Mouse (Mus musculus): ENCODE measurements around the gene Lcmt2. TPM values are rescaled to one million over a fixed set of nuclear protein-coding genes. Genes with fewer than 3 reads are reported as not detected.

Lcmt2 gene
- polyA plus RNA-seq, 1 experiment from 2014 or later, result 20.3 TPM

DNA sequence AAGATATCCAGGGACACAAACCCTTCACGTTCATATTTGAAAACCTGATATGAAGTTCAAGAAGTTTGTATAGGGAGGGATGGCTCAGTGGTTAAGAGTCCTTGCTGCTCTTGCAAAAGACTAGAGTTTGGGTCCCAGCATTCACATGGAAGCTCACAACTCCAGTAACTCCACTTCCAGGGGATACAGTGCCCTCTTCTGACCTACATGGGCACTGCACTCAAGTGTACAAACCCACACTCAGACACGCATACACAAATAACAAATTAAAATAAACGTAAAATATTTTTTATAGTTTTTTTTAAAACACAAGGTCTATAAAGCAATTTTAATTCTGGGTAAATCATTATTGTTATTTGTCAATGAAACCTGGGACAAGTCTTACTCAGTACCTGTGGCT lies 51.9 kb downstream of the Lcmt2 start:
- no peaks in the 10 kb centered on the region for H3K36me3 ChIP-seq (ENCODE audit: control insufficient read depth, insufficient read depth, low read length)
- no peaks in the 10 kb centered on the region for H3K27me3 ChIP-seq (ENCODE audit: control insufficient read depth, insufficient read depth, low read depth, low read length)
- no peak overlapping the region for H3K4me2 ChIP-seq (ENCODE audit: low read length)
- no peak for ATAC-seq
- no peak overlapping the region for H3K4me3 ChIP-seq (ENCODE audit: low read depth, low read length)
- 90% methylated on average over 3 of the region's 3 CpGs for WGBS
- H3K27ac ChIP-seq (ENCODE audit: low read length), result no peak overlapping the region
- no peaks in the 10 kb centered on the region for H3K9me3 ChIP-seq (replicated peaks; ENCODE audit: control insufficient read depth, low read length, poor library complexity, severe bottlenecking)
- no peak overlapping the region for H3K9ac ChIP-seq (ENCODE audit: low read depth, low read length)
- H3K4me1 ChIP-seq (ENCODE audit: control insufficient read depth, insufficient read depth, low read length), result no peaks in the 10 kb centered on the region

DNA sequence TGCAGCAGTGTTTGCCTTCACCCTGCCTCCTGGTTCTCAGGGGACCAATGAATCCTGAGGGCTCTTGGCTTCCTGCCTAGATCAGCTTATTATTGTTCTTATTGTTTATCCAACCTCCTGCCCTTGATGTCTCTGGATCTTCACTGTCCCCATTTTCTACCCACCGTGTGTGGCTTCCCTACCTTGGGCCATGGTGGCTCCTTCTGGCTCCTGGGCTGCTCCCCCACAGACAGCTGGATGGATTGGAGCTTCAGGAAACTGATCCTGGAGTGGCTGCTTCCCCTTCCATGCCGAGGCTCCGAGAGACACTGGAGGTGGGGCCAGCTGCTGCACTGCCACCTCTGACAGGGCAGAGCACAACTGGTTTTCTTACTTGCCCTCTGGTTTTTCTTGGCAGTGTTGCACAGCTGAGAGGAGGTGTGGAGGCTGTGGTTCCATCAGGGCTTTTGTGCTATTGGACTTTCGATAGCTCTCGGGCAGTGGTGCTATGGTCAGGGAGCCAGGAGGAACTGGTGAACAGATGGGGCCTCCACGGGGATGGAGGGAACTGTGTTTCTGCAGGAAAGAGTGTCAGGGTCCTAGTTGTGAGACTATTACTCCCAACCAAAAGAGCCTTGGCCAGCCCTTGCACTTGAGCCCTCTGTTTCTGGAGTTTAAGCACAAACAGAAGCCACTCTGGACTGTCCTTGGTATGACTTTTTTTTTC lies 54.8 kb downstream of the Lcmt2 start, which contains the start of gene Tgm5:
Gene Tgm5 (minus strand): TSS at position 362 of the 706 bp plus-strand sequence.
- ATAC-seq, result no peak
- H3K4me1 ChIP-seq (ENCODE audit: control insufficient read depth, insufficient read depth, low read length), result no peaks in the 10 kb centered on the region
- 52% methylated on average over 6 of the region's 6 CpGs for WGBS
- no peaks in the 10 kb centered on the region for H3K27me3 ChIP-seq (ENCODE audit: control insufficient read depth, insufficient read depth, low read depth, low read length)
- H3K9me3 ChIP-seq (replicated peaks; ENCODE audit: control insufficient read depth, low read length, poor library complexity, severe bottlenecking), result no peaks in the 10 kb centered on the region
- no peak within 1 kb of the TSS for H3K4me2 ChIP-seq (ENCODE audit: low read length)
- no peak within 1 kb of the TSS for H3K27ac ChIP-seq (ENCODE audit: low read length)
- H3K4me3 ChIP-seq (ENCODE audit: low read depth, low read length), result no peak within 1 kb of the TSS
- H3K36me3 ChIP-seq (ENCODE audit: control insufficient read depth, insufficient read depth, low read length), result no peaks in the 10 kb centered on the region
- H3K9ac ChIP-seq (ENCODE audit: low read depth, low read length), result no peak within 1 kb of the TSS

DNA sequence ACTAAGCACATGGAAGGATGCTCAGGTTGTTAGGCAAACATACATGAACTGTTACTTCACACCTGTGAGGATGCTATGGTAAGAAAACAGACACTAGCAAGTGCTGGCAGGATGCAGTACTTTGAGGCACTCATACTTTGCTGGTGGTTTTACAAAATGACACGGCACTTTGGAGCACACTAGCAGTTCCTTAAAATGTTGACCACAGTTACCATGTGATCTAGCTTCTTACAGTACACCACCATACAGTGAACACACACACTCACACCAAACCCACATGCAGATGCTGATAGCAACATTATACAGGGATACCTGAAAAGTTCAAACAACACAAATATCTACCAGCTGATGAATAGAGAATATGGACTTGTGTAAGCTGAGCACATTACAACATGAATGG lies 57.8 kb downstream of the Lcmt2 start:
- H3K36me3 ChIP-seq (ENCODE audit: control insufficient read depth, insufficient read depth, low read length), result no peaks in the 10 kb centered on the region
- no peaks in the 10 kb centered on the region for H3K9me3 ChIP-seq (replicated peaks; ENCODE audit: control insufficient read depth, low read length, poor library complexity, severe bottlenecking)
- no peaks in the 10 kb centered on the region for H3K4me1 ChIP-seq (ENCODE audit: control insufficient read depth, insufficient read depth, low read length)
- 92% methylated on average over 1 of the region's 1 CpGs for WGBS
- no peak for ATAC-seq
- no peak overlapping the region for H3K9ac ChIP-seq (ENCODE audit: low read depth, low read length)
- H3K27me3 ChIP-seq (ENCODE audit: control insufficient read depth, insufficient read depth, low read depth, low read length), result no peaks in the 10 kb centered on the region
- no peak overlapping the region for H3K4me3 ChIP-seq (ENCODE audit: low read depth, low read length)
- H3K4me2 ChIP-seq (ENCODE audit: low read length), result no peak overlapping the region
- H3K27ac ChIP-seq (ENCODE audit: low read length), result no peak overlapping the region

Other genes starting within 250 kb of the Lcmt2 start
- gene Ubr1, start 169.9 kb downstream of the Lcmt2 start, polyA plus RNA-seq (2015; fragmentation: Nextera tagmentation; extraction: Ambion mirVana), result 38.8 and 38.9 TPM in 2 replicates
- gene Tmem62, start 163.6 kb downstream of the Lcmt2 start, polyA plus RNA-seq (2015; fragmentation: Nextera tagmentation; extraction: Ambion mirVana), result 12.9 and 13.1 TPM in 2 replicates
- gene Ccndbp1, start 132.2 kb downstream of the Lcmt2 start, polyA plus RNA-seq (2015; fragmentation: Nextera tagmentation; extraction: Ambion mirVana), result 79.1 and 83.2 TPM in 2 replicates
- gene Epb42, start 103.6 kb downstream of the Lcmt2 start, polyA plus RNA-seq (2015; fragmentation: Nextera tagmentation; extraction: Ambion mirVana), result 0.16 and 0.25 TPM in 2 replicates
- gene Tgm5, start 54.8 kb downstream of the Lcmt2 start, polyA plus RNA-seq (2015; fragmentation: Nextera tagmentation; extraction: Ambion mirVana), result 0.07 and 0.09 TPM in 2 replicates
- not detected in 2 replicates for gene Tgm7, start 30.9 kb downstream of the Lcmt2 start, polyA plus RNA-seq (2015; fragmentation: Nextera tagmentation; extraction: Ambion mirVana)
- 24.3 and 30.3 TPM in 2 replicates for gene Adal, start 225 bp downstream of the Lcmt2 start, polyA plus RNA-seq (2015; fragmentation: Nextera tagmentation; extraction: Ambion mirVana)
- 50.4 and 53.9 TPM in 2 replicates for gene Tubgcp4, start 30.0 kb upstream of the Lcmt2 start, polyA plus RNA-seq (2015; fragmentation: Nextera tagmentation; extraction: Ambion mirVana)
- 6.8 and 7.0 TPM in 2 replicates for gene Zscan29, start 30.5 kb upstream of the Lcmt2 start, polyA plus RNA-seq (2015; fragmentation: Nextera tagmentation; extraction: Ambion mirVana)
- gene Trp53bp1, start 130.8 kb upstream of the Lcmt2 start, polyA plus RNA-seq (2015; fragmentation: Nextera tagmentation; extraction: Ambion mirVana), result 170 and 193 TPM in 2 replicates
- gene Map1a, start 148.9 kb upstream of the Lcmt2 start, polyA plus RNA-seq (2015; fragmentation: Nextera tagmentation; extraction: Ambion mirVana), result 17.0 and 20.1 TPM in 2 replicates
- gene Ppip5k1, start 214.7 kb upstream of the Lcmt2 start, polyA plus RNA-seq (2015; fragmentation: Nextera tagmentation; extraction: Ambion mirVana), result 23.3 and 24.5 TPM in 2 replicates
- 79.9 and 108 TPM in 2 replicates for gene Ckmt1, start 217.1 kb upstream of the Lcmt2 start, polyA plus RNA-seq (2015; fragmentation: Nextera tagmentation; extraction: Ambion mirVana)
- 0.03 and 0.04 TPM in 2 replicates for gene Strc, start 246.5 kb upstream of the Lcmt2 start, polyA plus RNA-seq (2015; fragmentation: Nextera tagmentation; extraction: Ambion mirVana)

Measured in midbrain, embryonic 16.5 days (tissue).